Mouse (Mus musculus) heart, adult 11 months (tissue): ENCODE measurements at regions not wholly inside any gene's neighbourhood (a gene's known extent, or its start where the extent isn't known, plus 50 kb on each side); places are given as distances from the start of the nearest gene placed in this dataset.
A peak's percentile ranks its signal among the peaks of the same experiment; 100 is the strongest.

Experiments
- DNase-seq: peaks from one replicate; pipeline ENCODE4 v3.0.0; 2022

DNA sequence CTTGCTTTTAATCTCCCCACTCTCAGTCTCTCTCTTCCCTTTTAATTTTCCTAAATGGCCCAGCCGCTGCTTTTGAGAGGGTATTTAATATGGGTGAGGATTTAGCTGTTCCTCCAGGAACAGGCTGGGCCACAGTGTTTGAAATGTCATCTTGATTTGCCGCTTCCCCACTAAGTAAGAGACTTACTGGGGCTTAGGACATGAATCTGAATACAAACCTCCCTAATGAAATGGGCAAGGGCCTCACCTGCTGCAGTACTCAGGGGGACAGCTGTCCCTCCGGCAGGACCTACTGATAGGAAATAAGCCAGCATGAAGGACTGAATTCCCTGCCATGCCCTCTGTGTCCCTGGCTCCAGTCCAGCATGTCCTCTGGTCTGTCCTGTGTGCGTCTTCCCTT, 50.6 kb upstream of the Prr23a1 start:
- no peak for DNase-seq

GRCm38 (mm10) chr9:98773651-98774185, 68.6 kb upstream of the Prr23a1 start:
- peak; percentile 89 for DNase-seq

GRCm38 (mm10) chr9:98773212-98773611, 69.1 kb upstream of the Prr23a1 start:
- DNase-seq, result peak; percentile 61

GRCm38 (mm10) chr9:98754764-98755163, 87.5 kb upstream of the Prr23a1 start:
- peak; percentile 66 for DNase-seq

GRCm38 (mm10) chr9:98753356-98753953, 88.8 kb upstream of the Prr23a1 start:
- peak; percentile 71 for DNase-seq

DNA sequence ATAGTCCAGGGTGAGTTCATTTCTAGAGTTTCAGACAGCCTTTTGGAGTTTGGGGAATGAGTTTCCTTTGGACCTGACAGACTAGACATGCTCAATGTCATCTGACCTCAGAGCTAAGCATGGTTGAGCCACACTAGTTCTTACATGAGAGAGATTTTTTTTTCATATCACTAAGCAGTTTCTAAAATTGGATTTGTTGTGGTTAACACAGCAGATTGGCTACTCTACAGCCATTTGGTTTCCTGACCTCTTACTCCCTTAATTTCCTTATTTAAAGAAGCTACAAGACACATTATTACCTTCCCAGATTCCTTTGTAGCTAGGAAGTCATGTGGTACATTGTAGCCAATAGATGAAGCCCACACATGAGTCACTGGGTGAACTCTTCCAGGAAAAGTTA, 98.5 kb upstream of the Prr23a1 start:
- DNase-seq, result no peak

DNA sequence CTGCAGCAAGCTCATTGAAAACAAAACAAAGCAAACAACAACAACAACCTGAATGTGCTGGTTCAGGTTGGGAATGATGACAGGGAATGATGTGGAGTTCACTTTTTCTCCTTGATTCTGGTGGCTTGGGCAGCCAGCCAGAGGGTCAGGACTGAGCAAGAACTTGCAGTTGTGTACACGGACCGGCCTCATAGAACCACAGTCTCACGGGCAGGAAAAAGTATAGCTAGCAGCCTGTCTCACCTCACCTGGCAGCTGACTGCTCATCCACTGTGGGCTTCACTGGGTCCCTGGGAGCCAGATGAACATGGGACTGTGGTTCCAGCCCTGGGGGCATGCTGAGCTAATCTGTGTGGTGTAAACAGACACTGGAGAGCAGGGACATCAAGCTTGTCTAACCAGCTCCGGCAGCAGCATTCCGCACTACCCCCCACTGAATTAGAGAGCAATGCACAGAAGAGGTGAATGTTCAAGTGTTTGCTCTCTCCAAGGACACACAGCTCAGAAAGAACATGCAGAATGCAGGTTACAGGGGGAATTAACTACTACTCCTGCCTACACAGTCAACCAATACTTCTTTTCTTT, 114.9 kb upstream of the Prr23a1 start:
- peak; percentile 88 for DNase-seq

DNA sequence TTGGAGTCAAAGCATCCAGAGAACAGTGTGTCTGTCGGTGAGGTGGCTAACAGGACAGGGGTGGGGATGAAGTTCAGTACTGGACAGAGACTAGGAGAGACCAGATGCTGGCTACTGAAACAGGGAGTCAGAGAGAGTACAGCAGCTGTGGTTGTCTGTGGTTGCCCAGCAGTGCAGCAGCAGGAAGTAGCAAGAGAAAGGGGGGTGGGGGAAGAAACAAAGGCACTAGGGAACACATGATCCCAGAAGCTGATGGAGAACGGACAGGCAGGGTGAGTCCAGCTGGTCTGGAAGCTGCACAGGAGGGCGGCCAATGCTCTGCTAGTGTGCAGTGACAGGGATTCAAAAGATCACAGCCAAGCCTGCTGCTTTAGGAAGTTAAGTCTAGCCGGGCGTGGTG, 115.7 kb upstream of the Prr23a1 start:
- peak; percentile 97 for DNase-seq

DNA sequence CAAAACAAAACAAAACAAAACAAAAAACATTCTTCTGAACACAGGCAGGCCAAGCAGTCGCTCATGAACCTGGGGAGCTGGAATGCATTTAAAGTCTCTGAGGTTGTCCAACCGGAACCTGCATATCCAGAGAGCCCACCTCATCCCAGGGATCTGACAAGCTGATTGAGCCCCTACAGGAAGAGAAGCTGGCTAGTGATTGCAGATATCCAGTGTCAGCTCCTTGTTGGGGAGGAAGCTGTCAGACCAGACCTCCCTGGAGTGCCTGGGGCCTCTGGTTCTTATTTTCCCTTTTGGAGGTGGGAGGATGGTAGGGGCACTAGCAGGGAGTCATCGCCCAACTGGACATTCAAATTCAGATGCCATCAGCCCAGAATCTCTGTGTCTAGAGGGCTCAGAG, 119.4 kb upstream of the Prr23a1 start:
- peak; percentile 55 for DNase-seq

- DNase-seq, result peak; percentile 91
These were observed 119.9 kb upstream of the Mrps22 start for GRCm38 (mm10) chr9:98721381-98721780.

GRCm38 (mm10) chr9:98717701-98718270, 116.3 kb upstream of the Mrps22 start:
- DNase-seq, result peak; percentile 64

GRCm38 (mm10) chr9:98714661-98715060, 113.2 kb upstream of the Mrps22 start:
- peak; percentile 86 for DNase-seq

GRCm38 (mm10) chr9:98712826-98713225, 111.4 kb upstream of the Mrps22 start:
- DNase-seq, result peak; percentile 72

- peak; percentile 85 for DNase-seq
These were observed 110.6 kb upstream of the Mrps22 start for GRCm38 (mm10) chr9:98712023-98712563.

- DNase-seq, result peak; percentile 85
These were observed 108.8 kb upstream of the Mrps22 start for GRCm38 (mm10) chr9:98710155-98710710.

DNA sequence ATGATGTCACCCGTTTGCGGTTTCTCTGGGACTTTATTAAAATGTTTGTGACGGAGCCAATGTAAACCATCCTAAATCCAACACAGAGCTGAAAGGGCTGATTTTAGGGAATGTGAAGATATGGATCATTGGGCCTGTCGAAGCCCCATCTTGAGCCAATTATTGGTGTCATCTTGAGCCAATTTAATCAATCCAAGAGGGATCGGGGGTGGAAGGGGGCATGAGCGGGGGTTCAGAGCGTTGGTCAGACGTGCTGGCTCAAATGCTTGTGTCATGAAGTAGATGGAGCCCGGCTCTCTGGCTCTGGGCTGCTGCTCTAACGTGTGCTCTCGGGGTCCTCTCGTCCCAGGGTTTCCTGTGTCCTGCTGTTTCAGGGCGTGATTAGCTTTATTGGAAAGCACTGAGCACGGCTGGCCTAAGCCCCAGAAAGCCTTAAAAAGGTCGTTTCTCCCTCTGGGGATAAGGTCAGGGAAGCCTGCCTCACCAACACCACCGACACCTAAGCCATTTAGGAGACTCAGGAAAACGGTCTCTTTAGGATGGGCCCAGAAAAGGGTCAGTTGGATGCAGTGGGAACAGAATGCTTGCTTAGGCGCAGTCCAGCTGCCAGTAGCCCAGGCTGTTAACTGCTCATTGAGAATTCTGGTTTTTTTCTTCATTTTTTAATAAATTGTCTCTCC, 106.7 kb upstream of the Mrps22 start:
- DNase-seq, result peak; percentile 91

GRCm38 (mm10) chr9:98707491-98707890, 106.0 kb upstream of the Mrps22 start:
- peak; percentile 55 for DNase-seq

GRCm38 (mm10) chr9:98704131-98704530, 102.7 kb upstream of the Mrps22 start:
- peak; percentile 68 for DNase-seq

DNA sequence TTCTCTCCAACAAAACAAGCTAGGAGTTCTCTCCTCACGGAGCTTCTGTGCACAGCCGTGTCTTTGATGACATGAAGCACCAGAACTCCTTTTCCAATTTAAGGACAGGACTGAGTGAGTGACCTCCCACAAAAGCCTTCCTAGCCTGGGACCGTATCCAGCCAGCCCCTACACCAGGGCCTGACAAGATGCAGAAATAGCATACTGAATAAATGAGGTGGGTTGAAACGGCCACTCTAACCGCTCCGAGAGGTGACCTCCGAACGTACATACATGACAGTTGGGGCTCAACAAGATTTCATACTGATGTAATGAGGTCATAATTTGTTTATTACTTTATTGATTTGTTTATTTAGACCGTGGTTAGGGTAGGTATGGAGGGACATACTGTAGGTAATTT, 101.9 kb upstream of the Mrps22 start:
- peak; percentile 63 for DNase-seq

- DNase-seq, result peak; percentile 84
These were observed 99.1 kb upstream of the Mrps22 start for GRCm38 (mm10) chr9:98700571-98700970.

DNA sequence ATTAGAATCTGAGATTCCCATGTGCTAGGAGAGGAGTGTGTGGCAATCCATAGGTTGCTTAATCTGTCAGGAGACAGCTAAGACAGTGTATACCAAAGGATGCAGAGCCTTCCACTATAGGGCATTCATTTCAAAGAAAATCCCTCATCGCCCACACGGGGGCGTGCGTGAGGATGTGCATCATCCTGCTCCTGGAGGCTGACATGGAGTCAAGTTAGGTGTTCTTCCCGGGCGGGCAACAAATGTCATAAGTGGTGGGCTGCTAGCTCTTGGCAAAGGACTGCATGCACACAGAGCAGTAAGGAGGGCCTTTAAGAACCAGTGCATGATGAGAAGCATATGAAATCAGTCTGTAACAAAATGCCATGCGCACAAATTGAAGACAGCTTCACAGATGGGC, 95.7 kb upstream of the Mrps22 start:
- DNase-seq, result peak; percentile 64

GRCm38 (mm10) chr9:98695035-98695434, 93.6 kb upstream of the Mrps22 start:
- peak; percentile 79 for DNase-seq
